Mouse (Mus musculus) olfactory bulb, adult 2 months (tissue): Measurements from ENCODE around the gene BC067074.

Source experiments
- CTCF ChIP-seq: fragments of 200-500 bp; IDR thresholded peaks from 2 replicates; pipeline ENCODE4 v1.5.1; 2012; ENCODE audit warnings: low read depth, mild to moderate bottlenecking, low read length, moderate library complexity; ENCODE audit not compliant: insufficient read depth
- POLR2A ChIP-seq: fragments of 200-500 bp; IDR thresholded peaks from 2 replicates; pipeline ENCODE4 v1.6.1; 2012; ENCODE audit warnings: mild to moderate bottlenecking, low read depth, low read length, moderate library complexity; ENCODE audit not compliant: insufficient read depth

DNA sequence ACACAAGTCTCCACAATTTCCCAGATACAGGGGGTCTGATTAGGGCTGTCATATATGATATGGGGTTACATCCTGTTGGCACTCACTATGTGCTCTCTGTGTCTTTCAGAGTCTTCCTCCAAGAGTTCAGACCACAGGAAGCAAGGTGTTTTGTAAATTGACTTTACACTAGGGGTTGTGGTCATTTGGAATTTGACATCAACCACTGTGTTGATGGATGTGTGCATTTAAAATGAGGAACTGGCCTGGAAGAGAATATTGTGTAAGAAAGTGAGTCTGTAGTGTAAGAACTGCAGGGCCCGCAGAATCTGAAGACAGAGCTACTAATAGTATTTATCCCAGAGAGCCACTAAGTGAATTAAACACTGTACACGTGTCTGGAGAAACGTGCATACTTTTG, 25.8 kb upstream of the BC067074 start:
- TF ChIP-seq CTCF (no peak), POLR2A (no peak)
